Mouse (Mus musculus): ENCODE measurements around the gene Pitpnc1. TPM values are rescaled to one million over a fixed set of nuclear protein-coding genes. Genes with fewer than 3 reads are reported as not detected.

Gene Pitpnc1
- polyA plus RNA-seq, 1 experiment, result not detected

DNA sequence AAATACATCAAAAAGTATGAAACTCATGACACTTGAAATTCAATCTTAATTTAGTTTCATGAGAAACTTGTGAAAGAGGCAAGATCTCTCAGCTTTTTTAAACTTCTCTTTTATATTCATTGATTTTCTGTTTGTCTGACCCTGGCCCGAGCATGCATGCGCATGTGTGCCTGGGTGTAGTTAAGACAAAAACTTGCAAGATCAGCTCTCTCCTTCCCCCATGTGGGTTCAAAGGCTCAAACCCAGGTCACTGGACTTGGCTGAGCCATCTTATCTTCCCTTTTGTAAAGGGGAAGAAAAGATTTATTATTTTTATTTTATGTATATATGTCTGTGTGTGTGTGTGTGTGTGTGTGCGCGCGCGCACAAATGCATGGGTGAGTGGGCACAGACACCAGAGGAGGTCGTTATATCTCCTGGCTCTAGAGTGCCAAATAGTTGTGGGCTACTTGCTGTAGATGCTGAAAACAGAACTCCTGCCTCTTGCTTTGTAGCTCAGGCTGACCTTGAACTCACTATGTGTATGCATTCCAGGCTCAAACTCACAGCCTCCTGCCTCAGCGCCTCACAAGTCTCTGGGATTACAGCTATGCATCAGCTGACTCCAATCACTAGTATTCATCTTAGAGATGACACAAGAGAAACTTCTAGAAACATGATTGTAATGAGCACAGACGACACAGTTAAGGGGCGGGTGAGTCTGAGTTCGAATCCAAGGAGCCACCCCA lies 64.7 kb downstream of the Pitpnc1 start:
- Histone ChIP-seq H3K27ac (ENCODE audit: insufficient read depth, low read depth, low read length) (no peak overlapping the region), H3K4me1 (ENCODE audit: control insufficient read depth, insufficient read depth, low read length) (no peaks in the 10 kb centered on the region), H3K4me3 (ENCODE audit: insufficient read depth, low read depth, low read length) (no peak overlapping the region)
- WGBS, result 96% methylated on average over 11 of the region's 11 CpGs
- TF ChIP-seq POLR2A (IDR thresholded peaks at IDR 0.05; ENCODE audit: insufficient read depth, low read depth, low read length) (no peak), CTCF (IDR thresholded peaks at IDR 0.05; ENCODE audit: insufficient read depth, low read depth, low read length) (no peak)

GRCm38 (mm10) chr11:107403309-107403708 lies 67.2 kb downstream of the Pitpnc1 start:
- TF ChIP-seq CTCF (IDR thresholded peaks at IDR 0.05; ENCODE audit: insufficient read depth, low read depth, low read length) (no peak), POLR2A (IDR thresholded peaks at IDR 0.05; ENCODE audit: insufficient read depth, low read depth, low read length) (no peak)
- H3K4me3 ChIP-seq (ENCODE audit: insufficient read depth, low read depth, low read length), result no peak overlapping the region
- no peaks in the 10 kb centered on the region for H3K4me1 ChIP-seq (ENCODE audit: control insufficient read depth, insufficient read depth, low read length)
- WGBS, result 84% methylated on average over 10 of the region's 10 CpGs
- no peak overlapping the region for H3K27ac ChIP-seq (ENCODE audit: insufficient read depth, low read depth, low read length)

DNA sequence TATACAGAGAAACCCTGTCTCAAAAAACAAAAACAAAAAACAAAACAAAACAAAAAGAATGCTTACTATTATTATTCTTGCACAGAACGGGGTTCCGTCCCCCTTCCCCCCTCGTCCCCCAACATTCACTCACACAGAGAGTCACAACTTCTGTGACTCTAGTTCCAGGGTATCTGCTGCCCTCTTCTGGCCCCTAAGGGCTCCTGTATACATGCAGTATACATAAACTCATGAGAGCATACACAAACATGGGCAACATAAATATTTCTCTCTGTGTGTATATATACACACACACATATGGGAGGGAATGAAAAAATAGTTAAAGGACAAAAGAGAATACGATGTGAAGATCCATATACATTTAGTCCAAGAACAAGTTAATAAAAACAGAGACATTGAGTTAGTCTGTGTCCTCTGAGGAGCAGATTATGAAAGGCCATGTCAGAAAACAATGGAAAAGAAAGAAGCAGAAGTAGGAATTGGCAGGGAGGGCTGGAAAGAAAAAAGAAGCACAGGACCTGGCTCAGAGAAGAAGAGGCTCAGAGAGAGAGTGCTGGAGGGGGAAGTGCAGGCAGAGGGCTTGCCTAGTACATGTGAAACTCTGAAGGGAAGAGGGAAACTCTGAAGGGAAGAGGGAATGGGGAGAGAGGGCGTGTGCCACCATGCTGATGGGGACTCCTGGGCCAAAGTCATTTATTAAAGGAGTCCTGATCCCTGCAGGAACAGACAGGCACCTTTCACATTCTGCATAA lies 68.5 kb downstream of the Pitpnc1 start:
- no peak for TF ChIP-seq CTCF (IDR thresholded peaks at IDR 0.05; ENCODE audit: insufficient read depth, low read depth, low read length)
- TF ChIP-seq POLR2A (IDR thresholded peaks at IDR 0.05; ENCODE audit: insufficient read depth, low read depth, low read length), result no peak
- WGBS, result 93% methylated on average over 5 of the region's 5 CpGs
- Histone ChIP-seq H3K4me3 (ENCODE audit: insufficient read depth, low read depth, low read length) (no peak overlapping the region), H3K27ac (ENCODE audit: insufficient read depth, low read depth, low read length) (no peak overlapping the region), H3K4me1 (ENCODE audit: control insufficient read depth, insufficient read depth, low read length) (no peaks in the 10 kb centered on the region)

DNA sequence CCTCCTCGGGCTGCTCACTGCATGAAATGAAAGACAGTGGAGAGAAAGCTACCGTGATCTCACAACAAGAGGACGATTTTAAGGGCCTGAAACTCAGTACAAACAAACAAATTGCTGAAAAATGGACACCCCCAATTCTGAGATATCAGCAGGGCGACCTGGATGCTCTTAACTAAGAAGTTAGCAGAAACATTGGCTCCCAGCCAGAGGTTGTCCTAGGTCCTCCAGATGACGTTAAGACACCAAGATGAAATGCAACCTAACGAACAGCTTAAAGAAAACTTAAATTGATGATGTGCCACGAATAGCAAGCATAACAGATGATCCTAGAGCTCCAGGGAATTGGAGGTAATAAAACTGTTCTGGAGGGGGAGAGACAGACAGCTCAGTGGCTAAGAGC lies 69.7 kb downstream of the Pitpnc1 start:
- TF ChIP-seq POLR2A (IDR thresholded peaks at IDR 0.05; ENCODE audit: insufficient read depth, low read depth, low read length) (no peak), CTCF (IDR thresholded peaks at IDR 0.05; ENCODE audit: insufficient read depth, low read depth, low read length) (no peak)
- H3K4me1 ChIP-seq (ENCODE audit: control insufficient read depth, insufficient read depth, low read length), result no peaks in the 10 kb centered on the region
- no peak overlapping the region for H3K27ac ChIP-seq (ENCODE audit: insufficient read depth, low read depth, low read length)
- H3K4me3 ChIP-seq (ENCODE audit: insufficient read depth, low read depth, low read length), result no peak overlapping the region
- 76% methylated on average over 7 of the region's 7 CpGs for WGBS

GRCm38 (mm10) chr11:107400005-107400404 lies 70.5 kb downstream of the Pitpnc1 start:
- TF ChIP-seq CTCF (IDR thresholded peaks at IDR 0.05; ENCODE audit: insufficient read depth, low read depth, low read length) (no peak), POLR2A (IDR thresholded peaks at IDR 0.05; ENCODE audit: insufficient read depth, low read depth, low read length) (no peak)
- Histone ChIP-seq H3K4me1 (ENCODE audit: control insufficient read depth, insufficient read depth, low read length) (no peaks in the 10 kb centered on the region), H3K4me3 (ENCODE audit: insufficient read depth, low read depth, low read length) (no peak overlapping the region), H3K27ac (ENCODE audit: insufficient read depth, low read depth, low read length) (no peak overlapping the region)
- 83% methylated on average over 10 of the region's 10 CpGs for whole genome bisulfite sequencing

GRCm38 (mm10) chr11:107397326-107397998 lies 73.0 kb downstream of the Pitpnc1 start:
- no peak overlapping the region for H3K27ac ChIP-seq (ENCODE audit: insufficient read depth, low read depth, low read length)
- 77% methylated on average over 10 of the region's 10 CpGs for WGBS

GRCm38 (mm10) chr11:107394245-107394644 lies 76.3 kb downstream of the Pitpnc1 start:
- Histone ChIP-seq H3K4me1 (ENCODE audit: control insufficient read depth, insufficient read depth, low read length) (peaks cover 4% of the 10 kb centered on the region; the same call in 1 of the 2 replicates), H3K27ac (ENCODE audit: insufficient read depth, low read depth, low read length) (no peak overlapping the region), H3K4me3 (ENCODE audit: insufficient read depth, low read depth, low read length) (no peak overlapping the region)
- WGBS, result 71% methylated on average over 3 of the region's 3 CpGs
- TF ChIP-seq CTCF (IDR thresholded peaks at IDR 0.05; ENCODE audit: insufficient read depth, low read depth, low read length) (no peak), POLR2A (IDR thresholded peaks at IDR 0.05; ENCODE audit: insufficient read depth, low read depth, low read length) (no peak)

More at GRCm38 (mm10) chr11:107397326-107397998, 73.0 kb downstream of the Pitpnc1 start:
- no peak for TF ChIP-seq CTCF (IDR thresholded peaks at IDR 0.05; ENCODE audit: insufficient read depth, low read depth, low read length)
- H3K4me3 ChIP-seq (ENCODE audit: insufficient read depth, low read depth, low read length), result no peak overlapping the region
- H3K4me1 ChIP-seq (ENCODE audit: control insufficient read depth, insufficient read depth, low read length), result no peaks in the 10 kb centered on the region

DNA sequence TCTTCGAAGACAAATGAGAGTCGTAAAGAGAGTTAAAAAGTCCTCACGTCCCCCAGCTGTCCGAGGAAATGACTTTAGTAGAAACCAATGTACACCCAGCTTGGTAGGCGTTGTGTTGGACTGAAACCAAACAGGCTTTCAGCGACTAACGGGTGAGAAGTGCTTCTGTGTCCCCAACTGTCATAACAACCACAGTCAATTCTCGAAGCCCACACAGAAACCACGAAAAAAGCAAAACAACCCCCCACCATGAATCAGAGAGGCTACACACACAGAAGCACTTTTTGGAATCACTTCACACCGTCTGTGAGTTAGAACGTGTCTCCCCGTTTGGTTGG lies 76.7 kb downstream of the Pitpnc1 start:
- TF ChIP-seq CTCF (IDR thresholded peaks at IDR 0.05; ENCODE audit: insufficient read depth, low read depth, low read length), result no peak
- TF ChIP-seq POLR2A (IDR thresholded peaks at IDR 0.05; ENCODE audit: insufficient read depth, low read depth, low read length), result no peak
- H3K4me1 ChIP-seq (ENCODE audit: control insufficient read depth, insufficient read depth, low read length), result peaks cover 4% of the 10 kb centered on the region; the same call in 1 of the 2 replicates
- 72% methylated on average over 12 of the region's 12 CpGs for WGBS
- no peak overlapping the region for H3K27ac ChIP-seq (ENCODE audit: insufficient read depth, low read depth, low read length)
- H3K4me3 ChIP-seq (ENCODE audit: insufficient read depth, low read depth, low read length), result no peak overlapping the region
